9 mouse cellular contexts compared by ENCODE assay signal in genomic region chr2:14874281-14875037, GRCm38 (mm10).
DNase-seq lines count a peak whose midpoint lies in the region; ATAC-seq lines count a peak whose summit lies in the region.
"Had no signal": no experiment of that assay in that cellular context is flagged by ENCODE, and none has a peak within 500 bp of the region (broad histone marks: within the 10 kb centered on the region; RNA-seq: fewer than 3 reads in every experiment).

No protein-coding gene starts in this region.

- no peaks in the 10 kb centered on the region for H3K27me3 ChIP-seq in heart, embryonic 14.5 days (ENCODE audit: control insufficient read depth, insufficient read depth, low read length)
- no peaks in the 10 kb centered on the region; the same call in 1 of the 2 replicates for H3K27me3 ChIP-seq in midbrain, embryonic 11.5 days (ENCODE audit: control insufficient read depth, insufficient read depth, low read length)
- H3K27me3 ChIP-seq: CH12.LX had no signal

- ATAC-seq in heart, embryonic 14.5 days (ENCODE audit: insufficient number of reproducible peaks, insufficient read depth, low FRiP score, low read depth): no peak
- no peak for ATAC-seq in midbrain, embryonic 11.5 days (ENCODE audit: low FRiP score)

- H3K9ac ChIP-seq in heart, embryonic 14.5 days (ENCODE audit: low read length): no peak overlapping the region
- H3K9ac ChIP-seq in midbrain, embryonic 11.5 days (ENCODE audit: low read length): peak overlapping the region; percentile 25; the same call in 1 of the 2 replicates

- no peak for DNase-seq in heart, adult 18-20 months
- peak; percentile 2 for DNase-seq in ZHBTc4 (ENCODE audit: low read depth, low spot score)
- DNase-seq in frontal cortex, postnatal 36 days (ENCODE audit: low spot score in 2 of 2): peak; percentile 37 to 55
- no peak for DNase-seq in midbrain, embryonic 11.5 days (ENCODE audit: low spot score, missing footprints)
- no peak for DNase-seq in ovary, postnatal 10 days (ENCODE audit: low spot score)
- no peak for DNase-seq in urinary bladder, postnatal 10 days (ENCODE audit: low spot score)
- DNase-seq in thymus, postnatal 10 days (ENCODE audit: low spot score in 2 of 2): no peak

- peak overlapping the region in 1 of 2 experiments; percentile 47; a peak in 1 of 4 replicates for H3K27ac ChIP-seq in heart, embryonic 14.5 days (replicated peaks in 1 of 2; ENCODE audit: control insufficient read depth in 1 of 2, insufficient read depth in 1 of 2, low read depth in 2 of 2, low read length in 2 of 2)
- H3K27ac ChIP-seq in midbrain, embryonic 11.5 days (ENCODE audit: low read depth, low read length): no peak overlapping the region

- H3K4me1 ChIP-seq in heart, embryonic 14.5 days (ENCODE audit: control insufficient read depth in 2 of 2, insufficient read depth in 2 of 2, low read length in 2 of 2): peaks cover 5 to 19% of the 10 kb centered on the region in 2 experiments
- H3K4me1 ChIP-seq in midbrain, embryonic 11.5 days (ENCODE audit: control insufficient read depth, insufficient read depth, low read length): peaks cover 15% of the 10 kb centered on the region

- peak overlapping the region; percentile 62 for H3K4me2 ChIP-seq in heart, embryonic 14.5 days (ENCODE audit: low read length)
- H3K4me2 ChIP-seq in midbrain, embryonic 11.5 days: peak overlapping the region; percentile 43

- 69% methylated on average over 13 of the region's 13 CpGs for WGBS in heart, embryonic 14.5 days
- WGBS in midbrain, embryonic 11.5 days: 46% methylated on average over 13 of the region's 13 CpGs

- no peak overlapping the region for H3K4me3 ChIP-seq in heart, embryonic 14.5 days (ENCODE audit: control insufficient read depth in 1 of 2, insufficient read depth in 1 of 2, low read depth in 1 of 2, low read length in 2 of 2)
- no peak overlapping the region; the same call in 1 of the 2 replicates for H3K4me3 ChIP-seq in midbrain, embryonic 11.5 days (ENCODE audit: low read depth, low read length)

- no peaks in the 10 kb centered on the region for H3K9me3 ChIP-seq in heart, embryonic 14.5 days (ENCODE audit: control insufficient read depth, low read length)
- no peaks in the 10 kb centered on the region for H3K9me3 ChIP-seq in midbrain, embryonic 11.5 days (ENCODE audit: control insufficient read depth, low read length)

- H3K36me3 ChIP-seq in heart, embryonic 14.5 days (ENCODE audit: control insufficient read depth, insufficient read depth, low read length): 0 out of 2 replicates have a peak, but pooled peaks cover 5% of the 10 kb centered on the region
- no peaks in the 10 kb centered on the region for H3K36me3 ChIP-seq in midbrain, embryonic 11.5 days (ENCODE audit: control insufficient read depth, insufficient read depth, low read length)

Comparison
In these comparisons a context has a peak if more than half of its experiments do, and no peak if none do; other contexts are left out.
1. DNase-seq: peak in ZHBTc4 (single experiment) and frontal cortex, postnatal 36 days (2 of 2); none in heart, adult 18-20 months (0 of 2), midbrain, embryonic 11.5 days (single experiment), ovary, postnatal 10 days (single experiment), urinary bladder, postnatal 10 days (single experiment) and thymus, postnatal 10 days (0 of 2).